9 mouse cellular contexts compared by ENCODE assay signal in genomic region chr13:52041467-52042421, GRCm38 (mm10).
DNase-seq lines count a peak whose midpoint lies in the region; ATAC-seq and TF ChIP-seq lines count a peak whose summit lies in the region.
"Had no signal": no experiment of that assay in that cellular context is flagged by ENCODE, and none has a peak within 500 bp of the region (broad histone marks: within the 10 kb centered on the region; RNA-seq: fewer than 3 reads in every experiment).

No protein-coding gene starts in this region.

- H3K4me2 ChIP-seq in liver, embryonic 15.5 days, result peak overlapping the region; percentile 15

- TF ChIP-seq POLR2A in lung, adult 2 months (IDR thresholded peaks at IDR 0.05; ENCODE audit: borderline replicate concordance, extremely low read depth, low read depth, low read length), result no peak
- TF ChIP-seq POLR2A in heart, adult 2 months (IDR thresholded peaks at IDR 0.05; ENCODE audit: insufficient read depth, low read depth, low read length), result no peak

- peaks cover 5% of the 10 kb centered on the region for H3K4me1 ChIP-seq in lung, adult 2 months (ENCODE audit: control insufficient read depth, insufficient read depth, low read length)
- peaks cover 16% of the 10 kb centered on the region for H3K4me1 ChIP-seq in heart, adult 2 months (ENCODE audit: control insufficient read depth, insufficient read depth, low read length)
- H3K4me1 ChIP-seq in liver, embryonic 15.5 days (replicated peaks), result peaks cover 14% of the 10 kb centered on the region

- no peak for ATAC-seq in liver, embryonic 15.5 days (ENCODE audit: insufficient read depth)
- ATAC-seq in neutrophil, adult 5-6 weeks (ENCODE audit: extremely low read depth, insufficient number of reproducible peaks, low FRiP score, poor library complexity, severe bottlenecking), result peak; percentile 63

- H3K4me3 ChIP-seq in lung, adult 2 months (replicated peaks; ENCODE audit: extremely low read depth, low read depth, low read length), result no peak overlapping the region
- peak overlapping the region; percentile 33 for H3K4me3 ChIP-seq in heart, adult 2 months
- no peak overlapping the region for H3K4me3 ChIP-seq in liver, embryonic 15.5 days (replicated peaks)

- 34% methylated on average over 15 of the region's 15 CpGs for WGBS in lung, adult 2 months
- 32% methylated on average over 15 of the region's 15 CpGs for WGBS in heart, adult 2 months
- 31% methylated on average over 15 of the region's 15 CpGs for WGBS in liver, embryonic 15.5 days (ENCODE audit: insufficient replicate concordance)

- no peak for TF ChIP-seq CTCF in lung, adult 2 months (IDR thresholded peaks at IDR 0.05; ENCODE audit: insufficient read depth, low read length)
- TF ChIP-seq CTCF in heart, adult 2 months (IDR thresholded peaks at IDR 0.05), result peak; percentile 16; the same call in 1 of the 2 replicates

- no peaks in the 10 kb centered on the region for H3K79me2 ChIP-seq in heart, adult 2 months (replicated peaks; ENCODE audit: control insufficient read depth, insufficient read depth, low read length)

- 0 out of 2 replicates have a peak overlapping the region, but pooled peaks have one; percentile 13 for H3K9ac ChIP-seq in heart, adult 2 months (ENCODE audit: low read depth, low read length)
- no peak overlapping the region for H3K9ac ChIP-seq in liver, embryonic 15.5 days

- no peak for TF ChIP-seq EP300 in heart, adult 2 months (IDR thresholded peaks at IDR 0.05; ENCODE audit: insufficient read depth, low read depth, low read length)

- no peaks in the 10 kb centered on the region for H3K36me3 ChIP-seq in heart, adult 2 months (ENCODE audit: control insufficient read depth, insufficient read depth, low read length)
- no peaks in the 10 kb centered on the region for H3K36me3 ChIP-seq in liver, embryonic 15.5 days (replicated peaks)
- H3K36me3 ChIP-seq: G1E had no signal

- no peaks in the 10 kb centered on the region for H3K27me3 ChIP-seq in heart, adult 2 months (ENCODE audit: control insufficient read depth, insufficient read depth, low read length)
- no peaks in the 10 kb centered on the region for H3K27me3 ChIP-seq in liver, embryonic 15.5 days

- peak overlapping the region; percentile 60 for H3K27ac ChIP-seq in heart, adult 2 months
- H3K27ac ChIP-seq in liver, embryonic 15.5 days (replicated peaks), result no peak overlapping the region

- no peaks in the 10 kb centered on the region for H3K9me3 ChIP-seq in liver, embryonic 15.5 days (replicated peaks)
- H3K9me3 ChIP-seq: G1E had no signal

- intact Hi-C loops in heart, adult 2 months (cut with DNase I), result loop anchor here (2.0 kb wide), 1 partner anchor 17 kb away; no protein-coding TSS in a partner anchor

- peak; percentile 60 to 64 for DNase-seq in lung, adult 18-20 months
- DNase-seq in lung, adult 2 months, result no peak
- peak; percentile 56 to 63 for DNase-seq in cerebellum, postnatal 25 days
- DNase-seq in heart, adult 2 months, result peak; percentile 78 to 84
- peak; percentile 43 for DNase-seq in kidney, adult 11 months
- DNase-seq in thymus, adult 18-20 months, result no peak

Comparison
In these comparisons a context has a peak if more than half of its experiments do, and no peak if none do; other contexts are left out.
1. DNase-seq: peak in lung, adult 18-20 months (2 of 2), cerebellum, postnatal 25 days (2 of 2), heart, adult 2 months (2 of 2) and kidney, adult 11 months (single experiment); none in lung, adult 2 months (single experiment) and thymus, adult 18-20 months (0 of 2).